Mouse (Mus musculus) retina, postnatal 7 days (tissue): Measurements from ENCODE around the gene Rnd2.
"Not testable (repeated sequence)": the region's sequence is repeated elsewhere in the genome, so short reads cannot be mapped to it uniquely, and the experiment has no call there.

ENCODE experiments used
- DNase-seq: peaks from one replicate; pipeline ENCODE4 v3.0.0-alpha.2; 2012; ENCODE audit warnings: low read depth, low spot score

Rnd2 gene

DNA sequence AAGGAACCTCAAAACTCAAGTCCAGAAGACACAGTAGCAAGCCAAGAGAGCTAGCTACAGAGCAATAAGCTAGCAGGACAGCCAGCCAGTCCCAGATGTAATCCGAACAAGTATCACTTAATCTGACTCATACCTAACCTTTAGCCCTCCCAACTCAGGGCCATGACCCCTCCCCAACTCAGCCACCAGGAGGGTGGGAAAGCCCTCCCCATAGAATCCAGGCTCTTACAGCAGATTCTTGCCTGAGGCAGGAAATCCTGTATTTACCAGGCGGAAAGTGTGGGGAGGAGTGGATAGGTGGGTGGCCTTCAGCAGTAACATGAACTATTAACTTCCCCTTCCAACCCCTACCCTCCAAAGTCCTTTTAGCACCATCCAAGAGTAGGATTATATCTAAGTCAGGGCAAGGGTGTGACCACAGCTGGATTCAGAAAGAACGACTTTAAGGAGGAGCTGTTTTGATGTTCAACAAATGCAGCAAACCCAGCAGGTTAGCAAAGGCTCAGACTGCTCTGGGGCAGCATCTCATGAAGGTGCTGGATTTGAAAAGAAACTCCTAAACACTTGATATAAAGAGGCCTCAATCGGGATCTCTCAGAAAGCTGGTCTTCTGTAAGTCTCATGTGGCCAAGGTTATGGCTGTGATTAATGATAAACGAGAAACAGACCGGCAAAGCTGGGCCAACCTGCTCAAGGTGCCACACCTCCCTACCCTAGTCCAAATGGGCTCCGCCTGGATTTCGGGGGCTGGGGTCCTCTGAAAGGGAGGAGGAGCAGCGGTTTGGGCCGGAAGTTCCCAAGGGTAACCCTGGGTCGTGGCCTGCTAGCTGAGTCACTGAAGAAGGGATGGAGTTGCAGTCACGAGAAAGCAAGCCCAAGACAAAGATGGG lies at the start of gene Rnd2:
Gene Rnd2 (plus strand): TSS at position 789 of the 890 bp plus-strand sequence.
- no peak for DNase-seq

DNA sequence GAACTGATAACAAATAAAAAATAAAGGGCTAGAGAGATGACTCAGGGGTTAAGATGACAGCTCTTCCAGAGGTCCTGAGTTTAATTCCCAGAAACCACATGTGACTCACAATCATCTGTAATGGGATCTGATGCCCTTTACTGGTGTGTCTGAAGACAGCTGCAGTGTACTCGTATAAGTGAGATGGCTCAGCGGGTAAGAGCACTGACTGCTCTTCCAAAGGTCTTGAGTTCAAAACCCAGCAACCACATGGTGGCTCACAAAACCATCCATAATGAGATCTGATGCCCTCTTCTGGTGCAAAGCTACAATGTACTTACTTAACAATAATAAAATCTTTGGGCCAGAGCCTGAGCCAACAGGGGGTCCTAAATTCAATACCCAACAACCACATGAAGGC lies 49.5 kb upstream of the Rnd2 start:
- no peak for DNase-seq

DNA sequence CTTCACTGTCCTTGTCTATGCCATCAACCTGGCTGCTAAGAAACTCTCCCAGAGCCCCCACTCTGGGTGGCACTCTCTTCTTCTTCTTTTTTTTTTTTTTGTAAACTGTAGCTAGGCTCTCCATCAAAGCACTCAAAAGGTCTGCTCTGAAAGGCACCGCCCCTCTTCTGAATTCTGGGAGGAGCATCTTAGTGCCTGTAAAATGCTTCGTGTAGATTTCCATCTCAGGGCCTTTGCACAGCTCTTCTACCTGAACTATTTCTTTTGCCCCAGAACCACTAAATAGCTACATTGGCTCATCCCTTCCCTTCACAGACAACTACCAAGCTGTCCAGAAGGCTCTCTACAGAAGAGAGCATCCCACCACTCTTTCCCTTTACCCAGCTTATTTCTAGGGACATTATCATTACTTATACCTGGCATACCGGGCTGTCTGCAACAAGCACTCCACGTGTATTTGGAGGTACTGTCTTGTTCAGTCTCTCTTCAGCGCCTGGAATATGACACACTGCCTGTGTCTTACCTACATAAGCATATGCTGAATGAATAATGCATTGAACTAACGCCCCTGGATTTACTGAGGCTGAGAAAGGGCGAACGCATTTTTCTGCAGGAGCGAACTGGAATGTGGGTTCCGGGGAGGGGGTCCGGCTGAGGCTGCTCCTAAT lies 48.2 kb upstream of the Rnd2 start:
- DNase-seq, result no peak

DNA sequence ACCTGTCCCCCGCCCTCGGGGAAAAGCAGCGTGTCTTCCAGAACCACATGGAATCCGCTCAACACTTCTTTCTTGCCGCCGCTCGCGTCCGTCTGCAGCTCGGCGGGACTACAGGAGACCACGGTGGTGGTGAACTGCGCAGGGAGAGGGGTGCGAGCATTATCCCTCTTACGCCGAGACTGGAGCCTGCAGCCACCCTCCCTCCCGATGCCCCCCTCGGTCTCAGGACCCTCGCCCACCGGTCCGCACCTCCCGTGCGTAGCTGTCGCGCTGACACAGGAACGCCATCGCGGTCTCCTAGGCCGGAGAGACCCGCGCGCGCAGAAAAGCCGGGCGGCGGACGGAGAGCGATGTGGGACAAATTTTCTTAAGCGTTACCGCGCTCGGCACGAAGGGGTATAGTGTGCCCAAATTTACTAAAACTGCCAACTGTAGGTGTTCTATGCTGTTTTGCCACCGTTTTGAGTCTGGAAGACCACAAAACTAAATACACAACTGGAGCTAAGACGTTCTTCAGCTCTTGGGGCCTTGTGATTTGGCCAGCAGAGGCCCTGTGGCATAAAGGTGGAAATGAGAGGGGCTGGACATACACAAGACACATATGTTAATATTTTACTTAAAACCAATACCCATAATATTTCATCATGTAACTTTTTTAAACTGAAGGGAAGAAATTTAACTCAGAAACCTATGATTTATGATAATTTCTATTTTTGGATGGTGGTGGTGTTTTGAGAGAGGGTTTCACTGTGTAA lies 47.5 kb upstream of the Rnd2 start, which contains the start of gene Aarsd1:
Gene Aarsd1 (minus strand): TSS at position 515 of the 755 bp plus-strand sequence.
- DNase-seq, result peak; percentile 74

DNA sequence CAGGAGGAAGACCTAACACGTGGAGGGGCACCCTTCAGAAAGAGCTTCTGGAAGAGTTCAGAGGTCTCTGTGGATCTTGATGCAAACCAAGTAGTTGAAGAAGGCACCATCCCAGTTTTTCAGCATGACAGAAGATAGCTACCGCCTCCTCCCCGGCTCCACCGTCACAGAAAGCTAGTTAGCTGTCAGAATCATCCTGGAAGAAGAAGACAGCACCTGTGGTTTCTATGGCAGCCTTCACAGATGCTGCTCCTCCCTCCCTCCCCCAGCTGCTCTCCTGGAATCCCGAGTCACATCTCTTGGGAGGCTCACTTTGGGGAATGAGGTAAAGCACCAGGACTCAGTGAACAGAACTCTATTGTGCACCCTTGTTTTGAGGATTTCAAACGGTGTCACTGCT lies 45.8 kb upstream of the Rnd2 start:
- DNase-seq, result no peak

DNA sequence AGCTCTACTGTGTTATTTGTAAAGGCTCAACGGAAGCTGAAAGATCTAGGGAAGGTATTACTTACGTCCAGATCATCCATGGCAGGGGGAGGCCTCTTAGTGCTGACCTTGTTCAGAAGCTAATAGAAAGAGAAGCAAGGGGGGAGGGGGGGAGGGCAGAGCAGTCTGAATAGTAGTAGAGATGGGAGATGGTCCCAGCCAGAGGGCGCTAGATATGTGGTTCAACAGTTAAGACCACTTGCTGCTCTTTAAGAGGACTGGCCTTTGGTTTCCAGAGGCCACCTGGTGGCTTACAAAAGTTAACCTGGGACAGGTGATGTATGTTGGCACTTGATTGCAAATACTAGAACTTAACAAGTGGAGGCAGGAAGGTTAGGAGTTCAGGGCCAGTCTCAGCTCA lies 45.2 kb upstream of the Rnd2 start:
- DNase-seq, result no peak

DNA sequence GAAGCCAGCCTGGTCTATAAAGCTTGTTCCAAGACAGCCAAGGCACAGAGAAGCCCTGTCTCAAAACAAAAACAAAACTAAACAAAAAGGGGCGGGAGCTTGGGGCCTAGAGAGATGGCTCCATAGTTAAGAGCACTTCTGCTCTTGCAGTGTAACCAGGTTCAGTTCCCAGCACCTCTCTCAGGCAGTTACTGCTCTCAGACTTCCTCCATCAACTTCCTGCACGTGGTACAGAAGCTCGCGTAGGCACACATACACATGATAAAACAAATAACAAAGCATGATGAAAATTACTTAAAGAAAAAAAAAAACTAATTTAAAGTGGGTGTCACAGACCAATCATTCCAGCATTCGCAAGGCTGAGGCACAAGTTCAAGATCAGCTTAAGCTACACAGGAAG lies 44.7 kb upstream of the Rnd2 start:
- DNase-seq, result no peak

DNA sequence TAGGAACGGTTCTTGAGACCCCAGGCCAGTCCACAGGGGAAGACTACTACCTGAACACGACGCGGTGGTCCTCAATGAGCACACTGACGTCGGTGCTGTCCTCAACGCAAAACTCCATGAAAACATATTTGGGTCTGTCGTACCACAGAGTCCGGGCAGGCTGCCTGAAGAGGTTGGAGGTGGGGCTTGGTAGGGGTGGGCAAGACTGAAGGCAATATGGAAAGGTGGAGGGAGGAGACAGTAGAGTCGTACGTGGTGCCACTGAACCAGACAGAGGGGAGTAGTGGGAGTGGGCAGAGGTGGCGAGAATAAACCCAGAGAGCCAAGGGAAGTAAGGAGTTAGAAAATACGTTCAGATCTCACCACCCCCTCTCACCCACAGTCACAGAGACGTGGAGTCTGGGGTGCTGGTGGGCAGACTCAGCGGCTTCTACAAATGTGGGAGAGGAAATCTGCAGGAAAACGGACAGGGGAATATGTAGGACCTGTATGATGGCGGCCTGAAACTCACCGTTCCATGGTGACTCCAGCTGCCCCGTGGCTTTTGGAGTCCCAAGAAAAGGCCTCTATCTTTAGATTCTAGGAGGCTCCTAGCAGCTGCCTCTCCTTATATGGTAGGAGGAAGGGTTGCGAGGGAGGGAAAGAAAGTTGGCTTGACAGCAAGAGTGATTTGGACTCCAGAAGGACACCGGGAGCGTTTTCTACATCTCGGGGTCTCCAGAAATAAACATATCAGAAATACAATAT lies 40.5 kb upstream of the Rnd2 start, which contains the start of gene Gm27029:
Gene Gm27029 (minus strand): TSS at position 692 of the 747 bp plus-strand sequence.
- DNase-seq, result no peak

DNA sequence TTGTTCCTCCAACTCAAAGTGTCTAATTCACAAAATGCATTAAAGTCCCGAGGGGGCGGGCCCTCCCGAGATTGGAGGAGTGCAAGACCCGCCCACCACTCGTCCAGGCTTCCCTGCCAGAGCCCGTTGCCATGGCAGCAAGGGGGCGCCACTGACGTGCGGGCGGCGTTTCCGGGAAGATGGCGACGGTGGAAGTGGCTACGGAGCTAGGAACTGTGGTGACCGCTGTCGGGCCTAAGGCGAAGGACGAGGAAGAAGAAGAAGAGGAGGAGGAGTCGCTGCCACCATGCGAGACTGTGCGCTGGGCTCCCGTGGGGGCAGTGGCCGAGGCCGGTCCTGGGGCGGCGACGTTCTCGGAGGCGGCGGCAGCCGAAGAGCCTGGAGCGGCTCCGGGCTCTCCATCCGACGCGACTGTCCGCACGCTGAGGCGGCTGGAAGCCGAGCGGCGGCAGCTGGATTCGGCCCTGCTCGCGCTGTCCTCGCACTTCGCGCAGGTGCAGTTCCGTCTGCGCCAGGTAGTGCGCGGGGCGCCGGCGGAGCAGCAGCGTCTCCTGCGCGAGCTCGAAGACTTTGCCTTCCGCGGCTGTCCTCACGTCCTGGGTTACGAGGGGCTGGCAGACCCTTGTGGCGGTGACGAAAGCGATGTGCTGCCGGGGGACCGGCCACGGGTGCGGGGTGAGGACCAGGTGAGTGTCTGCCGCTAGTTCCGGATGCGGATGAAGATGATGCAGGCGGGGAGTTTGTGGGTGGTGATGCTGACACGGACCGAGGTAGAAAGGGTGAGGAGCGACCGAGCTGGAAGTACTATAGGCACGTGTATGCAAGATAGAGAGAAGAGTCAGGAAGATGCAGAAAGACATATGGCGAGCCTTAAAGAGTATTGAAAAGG lies 39.6 kb upstream of the Rnd2 start, which contains the start of the genes Rundc1 and Ptges3l:
Gene Rundc1 (plus strand): TSS at position 161 of the 889 bp plus-strand sequence.
Gene Ptges3l (minus strand): TSS at position 409 of the 889 bp plus-strand sequence.
- peak; percentile 95 for DNase-seq

DNA sequence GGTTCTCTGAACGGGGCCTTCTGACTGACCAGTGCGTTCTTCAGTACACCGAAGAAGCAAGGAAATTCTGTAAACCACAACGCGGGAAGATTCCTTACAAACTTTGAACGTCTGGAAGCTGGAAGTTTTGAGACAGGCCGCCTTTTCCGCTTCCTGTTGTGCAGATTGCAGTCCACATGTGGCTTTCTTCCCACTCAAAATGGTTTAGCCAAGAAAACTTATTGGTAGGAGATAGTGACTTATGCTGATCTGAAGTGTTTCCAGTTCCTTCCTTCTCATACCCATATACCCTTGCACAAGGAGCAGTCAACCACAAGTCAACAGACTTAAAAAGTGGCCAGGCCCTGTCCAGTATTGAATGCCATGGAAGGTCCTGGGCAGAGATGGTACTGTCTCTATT lies 38.6 kb upstream of the Rnd2 start:
- no peak for DNase-seq

DNA sequence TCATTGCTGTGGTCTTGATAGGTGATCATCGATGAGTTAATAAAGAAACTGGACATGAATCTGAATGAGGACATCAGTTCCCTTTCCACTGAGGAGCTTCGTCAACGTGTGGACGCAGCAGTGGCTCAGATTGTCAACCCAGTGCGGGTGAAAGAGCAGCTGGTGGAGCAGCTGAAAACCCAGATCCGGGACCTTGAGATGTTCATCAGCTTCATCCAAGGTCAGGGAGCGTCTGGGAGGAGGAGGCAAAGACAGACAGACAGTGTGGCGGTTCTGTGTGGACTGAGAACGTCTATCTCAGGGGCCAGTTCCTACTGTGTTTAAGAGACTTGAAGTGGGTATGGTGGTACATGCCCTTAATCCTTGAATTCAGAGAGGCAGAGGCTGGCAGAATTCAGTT lies 33.5 kb upstream of the Rnd2 start:
- no peak for DNase-seq

DNA sequence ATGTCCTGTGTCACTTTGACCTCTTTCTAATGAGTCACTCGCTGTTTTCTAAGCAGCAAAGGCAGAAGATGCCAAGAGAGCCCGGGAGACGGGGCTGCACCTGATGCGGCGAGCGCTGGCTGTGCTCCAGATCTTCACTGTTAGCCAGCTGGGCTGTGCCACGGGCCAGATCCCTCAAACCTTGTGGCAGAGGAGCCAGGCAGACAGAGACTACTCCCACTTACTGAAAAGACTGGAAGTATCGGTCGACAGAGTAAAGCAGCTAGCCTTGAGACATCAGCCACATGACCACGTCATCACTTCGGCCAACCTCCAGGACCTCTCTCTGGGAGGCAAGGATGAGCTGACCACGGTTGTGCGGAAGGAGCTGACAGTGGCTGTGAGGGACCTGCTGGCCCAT lies 31.4 kb upstream of the Rnd2 start:
- no peak for DNase-seq

DNA sequence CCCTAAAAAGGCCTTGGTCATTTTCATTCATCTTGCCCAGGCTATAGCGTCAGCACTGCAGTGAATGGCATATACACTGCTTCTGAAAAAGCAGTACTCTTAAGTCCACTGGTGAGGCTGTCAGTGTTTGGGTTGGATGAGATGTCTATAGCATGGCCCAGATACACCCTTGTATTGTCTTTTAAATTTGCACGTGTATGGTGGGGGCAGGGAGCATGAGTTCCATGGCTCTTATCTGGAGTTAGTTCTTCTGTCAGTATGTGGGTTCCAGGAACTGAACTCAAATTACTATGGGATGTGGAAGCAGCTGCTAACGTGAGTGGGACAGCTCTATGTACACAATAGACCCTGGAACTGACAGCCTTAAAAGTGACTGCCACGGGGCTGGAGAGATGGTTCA lies 29.0 kb upstream of the Rnd2 start:
- no peak for DNase-seq

DNA sequence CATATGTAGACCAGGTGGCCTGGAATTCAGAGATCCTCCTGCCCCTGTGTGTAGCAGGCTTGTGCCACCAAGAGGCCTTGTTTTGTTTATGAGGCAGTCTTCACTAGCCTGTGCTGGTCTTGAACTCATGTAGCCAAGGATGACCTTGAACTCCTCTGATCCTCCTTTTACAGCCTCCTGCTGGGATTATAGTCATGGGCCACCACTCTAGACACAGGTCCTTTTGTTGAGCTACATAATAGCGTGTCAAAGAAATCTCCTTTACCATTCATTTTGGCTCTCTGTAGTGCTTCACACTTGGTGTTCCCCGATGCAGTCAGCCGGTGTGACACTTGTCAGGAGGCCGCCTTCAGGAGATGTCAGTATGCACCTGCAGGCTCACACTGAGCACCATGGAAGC lies 27.9 kb upstream of the Rnd2 start:
- DNase-seq, result no peak

DNA sequence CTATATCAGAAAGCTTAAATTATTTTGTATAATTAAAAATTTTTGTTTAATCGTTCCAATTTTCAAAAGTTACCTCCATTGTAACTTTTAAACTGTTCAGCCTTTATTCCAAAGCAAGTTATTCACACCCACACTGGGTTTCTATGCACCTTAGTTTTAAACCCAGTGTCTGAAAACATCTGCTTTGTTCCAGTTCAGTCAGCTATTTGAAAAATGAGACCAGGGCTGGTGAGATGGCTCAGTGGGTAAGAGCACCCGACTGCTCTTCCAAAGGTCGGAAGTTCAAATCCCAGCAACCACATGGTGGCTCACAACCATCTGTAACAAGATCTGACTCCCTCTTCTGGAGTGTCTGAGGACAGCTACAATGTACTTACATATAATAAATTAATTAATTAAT lies 26.8 kb upstream of the Rnd2 start:
- DNase-seq, result not testable (repeated sequence)

DNA sequence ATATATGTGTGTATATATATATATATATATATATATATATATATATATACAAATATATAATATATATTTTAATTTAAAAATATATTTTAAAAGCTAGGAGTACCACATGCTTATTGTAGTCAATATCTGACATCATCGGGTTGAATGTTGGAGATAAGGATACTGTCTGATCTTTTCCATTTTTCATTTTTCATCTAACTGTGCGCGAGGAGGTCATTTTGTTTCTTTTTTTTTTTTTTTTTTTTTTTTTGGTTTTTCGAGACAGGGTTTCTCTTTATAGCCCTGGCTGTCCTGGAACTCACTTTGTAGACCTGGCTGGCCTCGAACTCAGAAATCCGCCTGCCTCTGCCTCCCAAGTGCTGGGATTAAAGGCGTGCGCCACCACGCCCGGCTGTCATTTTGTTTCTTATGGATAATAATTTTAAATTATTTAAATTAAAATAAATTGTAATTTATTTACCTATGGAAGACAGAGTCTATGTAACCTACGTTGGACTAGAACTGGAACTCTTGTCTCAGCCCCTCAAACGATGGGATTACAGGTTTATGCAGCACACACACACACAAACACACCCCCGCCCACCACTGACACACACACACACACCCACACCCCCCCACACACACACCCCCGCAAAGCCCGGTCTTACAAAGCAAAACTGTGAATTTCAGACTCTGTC lies 23.2 kb upstream of the Rnd2 start:
- DNase-seq, result not testable (repeated sequence)

DNA sequence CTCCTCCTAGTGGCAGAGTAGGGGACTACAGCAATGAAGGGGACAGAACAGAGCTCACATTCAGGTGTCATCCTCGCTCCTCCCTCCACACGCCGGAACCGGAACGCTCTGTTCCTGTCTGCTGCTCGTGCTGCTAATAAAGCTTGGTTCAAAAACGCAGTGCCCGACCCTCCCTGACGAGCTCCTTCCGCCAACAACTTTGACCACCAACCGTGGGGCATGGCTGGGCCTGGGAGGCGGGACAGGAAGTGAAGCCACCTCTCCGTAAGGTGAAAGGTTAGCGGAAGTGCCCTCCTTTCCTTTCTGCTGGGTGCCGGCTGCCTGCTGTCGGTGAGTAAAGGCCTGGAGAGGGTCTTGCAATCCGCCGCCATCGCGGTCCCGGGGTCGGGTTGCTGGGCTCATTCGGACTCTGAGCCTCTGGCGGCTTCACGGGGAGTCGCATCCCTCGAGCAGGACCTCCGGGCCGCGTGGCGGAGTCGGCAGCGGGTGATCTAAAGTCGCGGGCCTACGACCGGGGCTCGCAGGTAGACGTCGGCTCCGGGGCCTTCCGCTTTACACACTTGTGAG lies 22.6 kb upstream of the Rnd2 start, which contains the start of gene Rpl27:
Gene Rpl27 (plus strand): TSS at position 172 of the 567 bp plus-strand sequence.
- peak; percentile 99 for DNase-seq

DNA sequence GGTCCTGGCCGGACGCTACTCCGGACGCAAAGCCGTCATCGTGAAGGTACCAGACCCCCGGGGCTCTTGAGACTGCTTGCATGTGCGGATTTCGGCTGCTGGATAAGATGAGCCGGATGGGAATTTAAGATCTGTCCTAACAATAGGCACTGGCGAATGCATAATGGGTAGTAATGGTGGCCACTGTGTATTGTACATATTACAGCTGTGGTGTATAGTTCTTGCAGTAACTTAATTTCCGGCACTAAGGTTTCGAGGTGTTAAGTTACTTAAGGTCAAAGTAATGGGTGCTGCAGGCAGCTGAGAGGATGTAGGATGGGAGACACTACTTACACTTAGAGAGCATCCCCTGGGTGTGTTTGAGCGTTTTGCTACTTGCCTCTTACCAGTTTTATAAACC lies 22.0 kb upstream of the Rnd2 start:
- DNase-seq, result no peak

DNA sequence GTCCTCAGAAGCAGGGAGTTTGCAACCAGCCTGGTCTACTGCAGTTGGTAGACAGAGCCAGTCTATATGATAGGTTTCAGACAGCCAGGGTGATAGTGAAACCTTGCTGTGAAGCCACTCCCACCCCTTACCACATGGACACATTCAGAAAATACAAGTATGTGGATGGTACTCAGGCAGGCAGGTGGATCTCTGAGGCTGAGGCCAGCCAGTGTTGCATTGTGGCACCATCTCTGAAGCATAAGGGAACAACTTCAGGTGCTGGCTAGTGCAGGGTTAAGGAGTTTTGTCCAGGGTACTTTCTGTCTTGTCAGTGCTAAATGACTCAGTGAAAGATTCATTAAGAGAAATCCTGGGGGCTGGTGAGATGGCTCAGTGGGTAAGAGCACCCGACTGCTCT lies 18.5 kb upstream of the Rnd2 start:
- DNase-seq, result no peak
